Mouse (Mus musculus): ENCODE data around the gene Ptpn13.

Gene Ptpn13

GRCm38 (mm10) chr5:103422609-103423008 lies 2.4 kb upstream of the Ptpn13 start:
- no peak for DNase-seq (ENCODE audit: low spot score in 2 of 2)

DNA sequence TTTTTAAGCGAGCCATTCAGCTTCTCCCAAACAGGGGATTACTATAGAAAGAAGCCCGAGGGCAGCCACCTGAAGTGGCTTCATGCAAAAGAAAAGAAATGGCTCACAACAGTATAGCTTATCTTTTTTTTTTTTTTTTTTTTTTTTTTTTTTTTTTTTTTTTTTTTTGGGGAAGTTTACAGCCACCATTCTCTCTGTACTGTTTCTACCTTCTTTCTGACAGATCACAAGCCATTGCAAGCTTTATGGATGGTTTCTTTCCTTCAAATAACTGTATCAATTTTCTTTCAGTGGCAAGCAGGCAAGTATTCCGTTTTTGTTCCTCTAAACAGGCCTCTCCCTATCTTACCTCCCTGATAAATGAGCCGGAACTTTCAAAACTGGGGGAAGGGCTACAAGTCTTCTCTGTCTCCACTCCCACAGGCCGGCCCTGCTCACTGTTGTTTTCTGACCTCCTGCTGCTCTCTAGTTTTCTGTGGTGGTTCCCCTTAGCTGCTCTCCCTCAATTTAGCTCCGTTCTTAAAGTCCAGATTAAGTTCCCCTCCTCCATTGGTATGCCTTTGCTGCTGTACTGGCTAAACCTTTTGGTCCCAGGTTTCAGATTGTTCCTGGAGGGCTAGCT lies 1.6 kb upstream of the Ptpn13 start:
- no peak for DNase-seq (ENCODE audit: low spot score in 2 of 2)

DNA sequence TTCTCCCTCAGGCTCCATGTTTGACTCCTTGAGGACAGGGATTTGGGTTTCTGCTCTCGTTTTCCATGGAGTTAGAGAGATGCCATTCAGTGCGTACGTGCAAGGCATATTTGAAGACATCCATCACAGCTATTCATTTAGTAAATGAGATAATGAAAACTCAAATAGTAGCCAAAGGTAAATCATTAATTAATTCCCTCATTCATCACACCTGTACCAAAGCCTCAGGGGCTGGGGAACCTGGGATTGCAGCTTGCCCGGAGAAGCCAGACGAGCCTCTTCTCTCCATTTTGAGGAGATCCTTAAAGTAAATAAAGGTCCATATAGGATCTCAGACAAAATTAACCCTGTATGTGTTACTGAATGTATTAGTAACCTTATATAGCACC lies 1.1 kb upstream of the Ptpn13 start:
- no peak for DNase-seq (ENCODE audit: low spot score in 2 of 2)

- peak; percentile 34 to 37 for DNase-seq (ENCODE audit: low spot score in 2 of 2)
Measured at GRCm38 (mm10) chr5:103425363-103426031, 505 bp downstream of the Ptpn13 start.

GRCm38 (mm10) chr5:103426250-103426649 lies 1.3 kb downstream of the Ptpn13 start:
- DNase-seq (ENCODE audit: low spot score in 2 of 2), result no peak

DNA sequence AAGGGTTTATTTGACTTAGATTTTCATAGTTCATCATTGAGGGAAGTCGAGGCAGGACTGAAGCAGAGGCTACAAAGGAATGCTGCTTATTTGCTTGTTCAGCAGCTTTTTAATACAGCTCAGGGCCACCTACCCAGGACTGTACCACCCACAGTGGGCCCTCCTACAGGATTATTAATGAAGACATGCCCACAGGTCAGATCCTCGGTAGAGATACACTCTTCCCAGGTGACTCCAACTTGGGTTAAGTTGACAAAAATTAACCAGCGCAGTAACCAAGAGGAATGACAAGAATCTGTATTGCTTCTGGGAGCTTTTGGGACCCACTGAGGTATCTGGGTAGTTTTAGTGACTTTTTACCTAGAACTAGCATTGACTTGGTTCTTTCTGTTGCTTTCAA lies 6.0 kb downstream of the Ptpn13 start:
- no peak for DNase-seq (ENCODE audit: low spot score in 2 of 2)

GRCm38 (mm10) chr5:103431479-103431878 lies 6.5 kb downstream of the Ptpn13 start:
- DNase-seq (ENCODE audit: low spot score in 2 of 2), result no peak

GRCm38 (mm10) chr5:103436039-103436944 lies 11.3 kb downstream of the Ptpn13 start:
- DNase-seq (ENCODE audit: low spot score in 2 of 2), result no peak

GRCm38 (mm10) chr5:103437714-103438113 lies 12.7 kb downstream of the Ptpn13 start:
- no peak for DNase-seq (ENCODE audit: low spot score in 2 of 2)

GRCm38 (mm10) chr5:103439171-103439570 lies 14.2 kb downstream of the Ptpn13 start:
- DNase-seq (ENCODE audit: low spot score in 2 of 2), result no peak

GRCm38 (mm10) chr5:103440418-103441276 lies 15.7 kb downstream of the Ptpn13 start:
- DNase-seq (ENCODE audit: low spot score in 2 of 2), result no peak

GRCm38 (mm10) chr5:103441706-103442105 lies 16.7 kb downstream of the Ptpn13 start:
- no peak for DNase-seq (ENCODE audit: low spot score in 2 of 2)

DNA sequence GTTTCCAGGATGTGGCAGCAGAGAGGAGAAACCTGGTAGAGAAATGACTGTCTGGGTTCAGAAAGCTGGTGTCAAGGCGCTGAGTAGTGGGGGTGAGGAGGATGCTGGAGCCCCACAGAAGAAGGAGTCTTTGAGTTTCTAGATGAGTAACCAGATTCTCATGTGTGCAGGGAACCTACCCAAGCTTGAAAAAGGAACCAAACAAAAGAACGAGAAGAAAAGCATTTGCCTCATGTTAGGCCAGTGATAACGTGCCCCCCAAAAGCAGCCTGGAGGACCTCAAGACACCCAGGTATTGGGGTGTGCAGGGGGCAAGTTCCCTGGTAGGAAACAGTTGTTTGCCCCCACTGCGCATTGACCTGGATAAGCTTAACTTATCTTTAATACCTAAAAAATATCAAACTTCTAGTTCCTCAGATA lies 17.3 kb downstream of the Ptpn13 start:
- DNase-seq (ENCODE audit: low spot score in 2 of 2), result no peak

DNA sequence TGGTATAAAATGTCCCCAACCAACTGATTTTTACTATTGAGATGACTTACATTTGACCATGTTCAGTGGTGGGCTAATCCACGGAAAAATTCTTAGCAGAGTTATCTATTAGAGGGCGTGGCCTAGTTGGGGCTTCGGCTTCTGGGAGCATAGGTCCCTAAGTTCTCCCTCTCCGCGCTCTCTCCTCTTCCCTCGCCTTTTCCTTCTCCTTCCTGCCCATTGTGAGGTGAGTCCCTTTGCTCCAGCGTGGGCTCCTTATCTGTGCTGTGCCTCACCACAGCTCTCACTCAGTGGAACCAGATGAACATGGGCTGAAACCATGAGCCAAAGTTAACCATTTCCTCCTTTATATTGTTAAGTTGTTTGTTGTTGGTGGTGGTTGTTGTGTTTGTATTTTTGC lies 17.9 kb downstream of the Ptpn13 start:
- DNase-seq (ENCODE audit: low spot score in 2 of 2), result no peak

- no peak for DNase-seq (ENCODE audit: low spot score in 2 of 2)
Measured at GRCm38 (mm10) chr5:103445383-103445782, 20.4 kb downstream of the Ptpn13 start.

GRCm38 (mm10) chr5:103447806-103448416 lies 22.9 kb downstream of the Ptpn13 start:
- no peak for DNase-seq (ENCODE audit: low spot score in 2 of 2)

- no peak for DNase-seq (ENCODE audit: low spot score in 2 of 2)
Measured at GRCm38 (mm10) chr5:103448470-103448869, 23.5 kb downstream of the Ptpn13 start.

- DNase-seq (ENCODE audit: low spot score in 2 of 2), result no peak
Measured at GRCm38 (mm10) chr5:103450663-103451062, 25.7 kb downstream of the Ptpn13 start.

GRCm38 (mm10) chr5:103453361-103454140 lies 28.6 kb downstream of the Ptpn13 start:
- DNase-seq (ENCODE audit: low spot score in 2 of 2), result no peak

- DNase-seq (ENCODE audit: low spot score in 2 of 2), result no peak
Measured at GRCm38 (mm10) chr5:103456794-103457193, 31.8 kb downstream of the Ptpn13 start.

Data from right cerebral cortex, postnatal 10 days (tissue).